Mouse (Mus musculus): Measurements from ENCODE around the gene Hist1h2bc. TPM values are rescaled to one million over a fixed set of nuclear protein-coding genes. Genes with fewer than 3 reads are reported as not detected.

The Hist1h2bc gene
- polyA plus RNA-seq, 1 experiment from 2014 or later, result 78.2 TPM

DNA sequence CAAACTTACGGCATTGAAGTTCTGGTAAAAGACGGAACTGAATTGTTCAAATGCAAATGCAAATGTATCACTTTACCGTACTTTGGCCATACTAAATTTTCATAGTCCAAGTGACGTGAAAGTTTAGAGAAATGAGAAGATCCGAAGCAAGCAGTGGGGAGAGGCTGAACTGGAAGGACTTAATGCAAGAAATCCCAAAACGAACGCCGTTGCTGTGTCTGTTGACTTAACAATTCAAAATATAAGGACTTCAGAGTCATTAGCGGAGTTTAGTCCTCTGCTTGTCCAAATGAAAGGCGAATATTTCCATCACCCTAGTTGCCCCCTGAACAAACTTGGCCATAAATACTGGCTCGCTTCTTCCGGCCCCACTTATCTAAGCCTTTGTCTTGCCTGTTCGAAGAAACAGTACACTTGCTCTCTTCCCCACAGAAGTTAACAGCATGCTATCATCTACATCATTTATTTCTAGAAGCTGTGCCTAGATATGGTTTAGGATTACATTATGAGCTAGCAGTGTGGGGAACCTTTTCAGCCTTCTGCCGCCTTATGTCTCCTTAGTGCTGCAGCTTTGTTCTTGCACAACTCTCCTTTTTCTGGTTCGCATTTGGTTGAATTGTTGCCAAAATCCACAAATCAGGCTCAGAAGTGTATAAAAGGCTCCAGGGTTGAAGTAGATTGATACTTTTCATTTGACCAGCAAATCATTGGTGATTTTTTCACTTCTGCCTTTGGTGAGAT lies 1.3 kb downstream of the Hist1h2bc start:
- H3K9me3 ChIP-seq (ENCODE audit: control insufficient read depth, low read length), result no peaks in the 10 kb centered on the region
- H3K4me3 ChIP-seq (ENCODE audit: low read depth, low read length), result peak overlapping the region; percentile 50
- 6% methylated on average over 15 of the region's 15 CpGs for WGBS
- H3K27me3 ChIP-seq (replicated peaks; ENCODE audit: control insufficient read depth, insufficient read depth, low read length), result no peaks in the 10 kb centered on the region
- no peaks in the 10 kb centered on the region for H3K36me3 ChIP-seq (ENCODE audit: control insufficient read depth, insufficient read depth, low read length)
- H3K4me1 ChIP-seq (ENCODE audit: control insufficient read depth, insufficient read depth, low read length), result peaks cover 16% of the 10 kb centered on the region
- no peak for ATAC-seq (ENCODE audit: low read depth)
- peak; percentile 73 for DNase-seq (ENCODE audit: low spot score)
- peak overlapping the region; percentile 99 for H3K27ac ChIP-seq (replicated peaks; ENCODE audit: low read depth, low read length)
- peak overlapping the region; percentile 79 for H3K4me2 ChIP-seq (ENCODE audit: low read depth, low read length)
- H3K9ac ChIP-seq (ENCODE audit: low read depth, low read length), result peak overlapping the region; percentile 79

GRCm38 (mm10) chr13:23685966-23686365 lies 2.0 kb downstream of the Hist1h2bc start:
- Histone ChIP-seq H3K36me3 (ENCODE audit: control insufficient read depth, insufficient read depth, low read length) (no peaks in the 10 kb centered on the region), H3K9me3 (ENCODE audit: control insufficient read depth, low read length) (no peaks in the 10 kb centered on the region), H3K27ac (replicated peaks; ENCODE audit: low read depth, low read length) (peak overlapping the region; percentile 99), H3K4me2 (ENCODE audit: low read depth, low read length) (peak overlapping the region; percentile 79), H3K9ac (ENCODE audit: low read depth, low read length) (peak overlapping the region; percentile 79), H3K27me3 (replicated peaks; ENCODE audit: control insufficient read depth, insufficient read depth, low read length) (no peaks in the 10 kb centered on the region), H3K4me1 (ENCODE audit: control insufficient read depth, insufficient read depth, low read length) (peaks cover 16% of the 10 kb centered on the region), H3K4me3 (ENCODE audit: low read depth, low read length) (peak overlapping the region; percentile 50)
- WGBS, result 39% methylated on average over 4 of the region's 4 CpGs
- DNase-seq (ENCODE audit: low spot score) (no peak), ATAC-seq (ENCODE audit: low read depth) (no peak)

DNA sequence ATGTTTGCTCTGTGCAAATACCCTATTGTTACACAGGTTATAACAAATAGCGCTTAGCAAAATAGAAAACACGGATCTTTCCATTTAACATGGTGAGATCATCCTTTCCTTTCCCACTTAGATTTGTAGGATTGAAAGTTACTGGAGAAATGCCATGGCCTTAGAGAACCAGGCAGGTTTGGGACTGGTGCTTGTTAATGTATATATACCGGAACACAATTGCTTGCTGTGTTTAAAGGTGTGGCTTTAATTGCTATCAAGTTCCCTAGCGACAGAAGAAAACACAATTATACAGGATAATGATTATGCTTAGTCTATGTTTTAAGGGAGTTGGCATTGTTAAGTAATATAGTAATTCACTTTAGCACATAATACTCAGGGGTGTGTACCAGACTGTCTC lies 3.2 kb downstream of the Hist1h2bc start:
- Histone ChIP-seq H3K9me3 (ENCODE audit: control insufficient read depth, low read length) (no peaks in the 10 kb centered on the region), H3K4me1 (ENCODE audit: control insufficient read depth, insufficient read depth, low read length) (peaks cover 16% of the 10 kb centered on the region), H3K4me2 (ENCODE audit: low read depth, low read length) (no peak overlapping the region), H3K4me3 (ENCODE audit: low read depth, low read length) (no peak overlapping the region), H3K36me3 (ENCODE audit: control insufficient read depth, insufficient read depth, low read length) (no peaks in the 10 kb centered on the region), H3K27ac (replicated peaks; ENCODE audit: low read depth, low read length) (no peak overlapping the region), H3K27me3 (replicated peaks; ENCODE audit: control insufficient read depth, insufficient read depth, low read length) (no peaks in the 10 kb centered on the region), H3K9ac (ENCODE audit: low read depth, low read length) (no peak overlapping the region)
- DNase-seq (ENCODE audit: low spot score) (peak; percentile 16), ATAC-seq (ENCODE audit: low read depth) (no peak)
- WGBS, result 83% methylated on average over 4 of the region's 4 CpGs

DNA sequence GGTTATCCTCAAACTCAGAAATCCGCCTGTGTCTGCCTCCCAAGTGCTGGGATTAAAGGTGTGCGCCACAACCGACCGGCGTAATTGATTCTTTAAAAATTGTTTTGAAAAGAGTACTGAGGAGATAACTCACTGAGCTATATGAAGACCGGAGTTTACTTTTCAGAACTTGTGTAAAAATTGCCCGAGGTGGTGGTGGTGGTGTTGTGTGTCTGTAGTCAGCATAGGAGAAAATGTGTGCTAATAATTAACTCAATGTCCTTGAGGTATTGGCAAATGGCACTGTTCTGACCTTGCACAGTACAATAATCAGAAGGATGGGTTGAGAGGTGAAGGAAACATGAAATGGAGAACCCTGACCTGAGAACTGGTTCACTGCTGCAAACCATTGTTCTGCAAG lies 3.9 kb downstream of the Hist1h2bc start:
- Histone ChIP-seq H3K27ac (replicated peaks; ENCODE audit: low read depth, low read length) (no peak overlapping the region), H3K4me1 (ENCODE audit: control insufficient read depth, insufficient read depth, low read length) (peaks cover 12% of the 10 kb centered on the region), H3K36me3 (ENCODE audit: control insufficient read depth, insufficient read depth, low read length) (no peaks in the 10 kb centered on the region), H3K27me3 (replicated peaks; ENCODE audit: control insufficient read depth, insufficient read depth, low read length) (no peaks in the 10 kb centered on the region), H3K9me3 (ENCODE audit: control insufficient read depth, low read length) (no peaks in the 10 kb centered on the region), H3K9ac (ENCODE audit: low read depth, low read length) (no peak overlapping the region), H3K4me3 (ENCODE audit: low read depth, low read length) (no peak overlapping the region), H3K4me2 (ENCODE audit: low read depth, low read length) (no peak overlapping the region)
- no peak for ATAC-seq (ENCODE audit: low read depth)
- no peak for DNase-seq (ENCODE audit: low spot score)
- 86% methylated on average over 7 of the region's 7 CpGs for WGBS

GRCm38 (mm10) chr13:23688956-23689355 lies 5.0 kb downstream of the Hist1h2bc start:
- H3K27me3 ChIP-seq (replicated peaks; ENCODE audit: control insufficient read depth, insufficient read depth, low read length), result no peaks in the 10 kb centered on the region
- ATAC-seq (ENCODE audit: low read depth) (no peak), DNase-seq (ENCODE audit: low spot score) (no peak)
- H3K4me3 ChIP-seq (ENCODE audit: low read depth, low read length), result no peak overlapping the region
- no peak overlapping the region for H3K9ac ChIP-seq (ENCODE audit: low read depth, low read length)
- H3K36me3 ChIP-seq (ENCODE audit: control insufficient read depth, insufficient read depth, low read length), result no peaks in the 10 kb centered on the region
- 95% methylated on average over 2 of the region's 2 CpGs for WGBS
- no peak overlapping the region for H3K4me2 ChIP-seq (ENCODE audit: low read depth, low read length)
- H3K9me3 ChIP-seq (ENCODE audit: control insufficient read depth, low read length), result no peaks in the 10 kb centered on the region
- no peak overlapping the region for H3K27ac ChIP-seq (replicated peaks; ENCODE audit: low read depth, low read length)
- peaks cover 10% of the 10 kb centered on the region; the same call in 1 of the 2 replicates for H3K4me1 ChIP-seq (ENCODE audit: control insufficient read depth, insufficient read depth, low read length)

DNA sequence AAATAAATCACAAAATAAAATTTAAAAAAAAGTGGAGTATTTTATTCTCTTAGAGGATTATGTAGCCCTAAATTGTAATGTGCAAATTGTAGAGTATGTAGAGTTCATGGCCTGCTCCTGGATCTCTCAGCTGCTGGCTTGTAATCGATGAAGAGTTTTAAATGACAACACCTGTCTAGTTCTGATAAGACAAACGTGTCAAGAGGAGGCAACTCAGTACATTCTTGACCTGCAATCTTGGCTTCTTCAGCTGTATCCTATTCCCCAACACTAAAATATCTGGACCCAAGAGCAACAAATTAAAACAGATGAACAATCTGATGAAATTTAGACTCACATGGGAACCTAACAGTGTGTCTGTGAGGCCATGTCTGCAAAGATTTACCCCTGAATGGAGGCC lies 5.5 kb downstream of the Hist1h2bc start:
- H3K4me3 ChIP-seq (ENCODE audit: low read depth, low read length), result no peak overlapping the region
- no peak for DNase-seq (ENCODE audit: low spot score)
- no peak overlapping the region for H3K9ac ChIP-seq (ENCODE audit: low read depth, low read length)
- 69% methylated on average over 2 of the region's 2 CpGs for WGBS
- H3K27ac ChIP-seq (replicated peaks; ENCODE audit: low read depth, low read length), result no peak overlapping the region
- no peak for ATAC-seq (ENCODE audit: low read depth)
- no peaks in the 10 kb centered on the region for H3K36me3 ChIP-seq (ENCODE audit: control insufficient read depth, insufficient read depth, low read length)
- H3K27me3 ChIP-seq (replicated peaks; ENCODE audit: control insufficient read depth, insufficient read depth, low read length), result no peaks in the 10 kb centered on the region
- H3K4me2 ChIP-seq (ENCODE audit: low read depth, low read length), result no peak overlapping the region
- peaks cover 10% of the 10 kb centered on the region; the same call in 1 of the 2 replicates for H3K4me1 ChIP-seq (ENCODE audit: control insufficient read depth, insufficient read depth, low read length)
- no peaks in the 10 kb centered on the region for H3K9me3 ChIP-seq (ENCODE audit: control insufficient read depth, low read length)

- Histone ChIP-seq H3K4me3 (ENCODE audit: low read depth, low read length) (no peak overlapping the region), H3K27me3 (replicated peaks; ENCODE audit: control insufficient read depth, insufficient read depth, low read length) (no peaks in the 10 kb centered on the region), H3K9ac (ENCODE audit: low read depth, low read length) (no peak overlapping the region), H3K27ac (replicated peaks; ENCODE audit: low read depth, low read length) (no peak overlapping the region), H3K4me2 (ENCODE audit: low read depth, low read length) (no peak overlapping the region), H3K9me3 (ENCODE audit: control insufficient read depth, low read length) (no peaks in the 10 kb centered on the region), H3K4me1 (ENCODE audit: control insufficient read depth, insufficient read depth, low read length) (0 out of 2 replicates have a peak, but pooled peaks cover 3% of the 10 kb centered on the region), H3K36me3 (ENCODE audit: control insufficient read depth, insufficient read depth, low read length) (no peaks in the 10 kb centered on the region)
- ATAC-seq (ENCODE audit: low read depth) (no peak), DNase-seq (ENCODE audit: low spot score) (no peak)
- WGBS, result 80% methylated on average over 6 of the region's 6 CpGs
Measured at GRCm38 (mm10) chr13:23693856-23694440, 9.9 kb downstream of the Hist1h2bc start.

DNA sequence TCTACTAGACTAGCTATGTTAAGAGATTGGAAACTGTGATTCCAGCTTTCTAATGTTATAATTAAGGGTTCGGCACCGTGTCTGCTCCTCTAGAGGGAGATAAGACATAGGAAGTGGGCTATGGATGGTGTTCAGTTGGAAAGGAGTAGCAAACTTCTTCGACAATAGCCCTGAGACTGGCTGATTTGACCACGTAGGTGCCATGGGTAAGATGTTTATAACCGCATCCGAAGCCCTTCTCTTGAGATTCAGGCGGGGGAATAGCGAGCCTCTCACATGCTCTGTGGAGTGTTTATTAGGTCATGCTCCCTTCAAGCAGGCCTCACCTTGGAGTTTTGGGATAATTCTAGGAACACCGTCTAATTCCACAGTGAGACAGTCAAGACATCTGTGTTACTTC lies 11.0 kb downstream of the Hist1h2bc start:
- ATAC-seq (ENCODE audit: low read depth) (no peak), DNase-seq (ENCODE audit: low spot score) (no peak)
- no peaks in the 10 kb centered on the region for H3K9me3 ChIP-seq (ENCODE audit: control insufficient read depth, low read length)
- H3K27ac ChIP-seq (replicated peaks; ENCODE audit: low read depth, low read length), result no peak overlapping the region
- no peak overlapping the region for H3K4me2 ChIP-seq (ENCODE audit: low read depth, low read length)
- no peaks in the 10 kb centered on the region for H3K36me3 ChIP-seq (ENCODE audit: control insufficient read depth, insufficient read depth, low read length)
- no peak overlapping the region for H3K4me3 ChIP-seq (ENCODE audit: low read depth, low read length)
- no peaks in the 10 kb centered on the region for H3K27me3 ChIP-seq (replicated peaks; ENCODE audit: control insufficient read depth, insufficient read depth, low read length)
- 93% methylated on average over 9 of the region's 9 CpGs for WGBS
- H3K4me1 ChIP-seq (ENCODE audit: control insufficient read depth, insufficient read depth, low read length), result 0 out of 2 replicates have a peak, but pooled peaks cover 3% of the 10 kb centered on the region
- no peak overlapping the region for H3K9ac ChIP-seq (ENCODE audit: low read depth, low read length)

Measured in embryonic facial prominence, embryonic 14.5 days (tissue).